Mouse (Mus musculus) mesoderm, embryonic 11.5 days (tissue): ENCODE measurements around the gene Rcn2.

ENCODE experiments used
- DNase-seq: peaks from one replicate; pipeline ENCODE4 v3.0.0-alpha.2; 2012; ENCODE audit warnings: low read depth, low spot score

Rcn2 gene

DNA sequence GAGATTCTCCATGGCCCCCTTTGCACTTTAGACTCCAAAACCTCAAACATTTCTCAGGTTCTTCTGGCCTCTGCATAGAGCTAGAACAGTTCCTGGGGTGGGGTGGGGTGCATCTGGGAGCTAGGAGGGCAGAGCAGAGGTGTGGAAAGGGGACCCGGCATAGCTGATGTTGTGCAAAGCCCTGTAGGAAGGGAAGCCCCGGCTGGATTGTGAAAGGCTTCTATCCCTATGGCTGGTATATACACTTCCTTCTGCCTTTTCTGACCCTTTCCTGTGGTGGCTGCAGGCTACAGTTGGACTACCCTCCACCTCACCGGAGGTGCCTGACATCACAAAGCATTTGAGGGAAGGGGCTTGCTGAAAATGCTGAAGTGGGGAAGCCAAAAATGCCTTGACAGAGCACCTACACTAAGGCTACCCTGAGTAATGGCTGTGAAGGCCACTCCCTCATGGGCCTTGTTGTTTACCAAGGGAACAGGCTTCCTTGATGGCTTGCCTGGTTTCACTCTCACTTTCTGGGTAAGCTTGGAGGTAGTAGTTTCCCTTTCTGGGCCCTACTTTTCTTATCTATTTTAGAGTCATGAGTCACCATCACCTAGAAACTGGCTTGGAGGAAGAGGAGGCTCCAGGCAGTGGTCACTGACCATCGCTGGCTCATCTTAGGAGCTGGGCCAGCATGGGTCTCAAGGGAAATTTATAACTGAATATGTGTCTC lies 56.1 kb downstream of the Rcn2 start:
- no peak for DNase-seq

DNA sequence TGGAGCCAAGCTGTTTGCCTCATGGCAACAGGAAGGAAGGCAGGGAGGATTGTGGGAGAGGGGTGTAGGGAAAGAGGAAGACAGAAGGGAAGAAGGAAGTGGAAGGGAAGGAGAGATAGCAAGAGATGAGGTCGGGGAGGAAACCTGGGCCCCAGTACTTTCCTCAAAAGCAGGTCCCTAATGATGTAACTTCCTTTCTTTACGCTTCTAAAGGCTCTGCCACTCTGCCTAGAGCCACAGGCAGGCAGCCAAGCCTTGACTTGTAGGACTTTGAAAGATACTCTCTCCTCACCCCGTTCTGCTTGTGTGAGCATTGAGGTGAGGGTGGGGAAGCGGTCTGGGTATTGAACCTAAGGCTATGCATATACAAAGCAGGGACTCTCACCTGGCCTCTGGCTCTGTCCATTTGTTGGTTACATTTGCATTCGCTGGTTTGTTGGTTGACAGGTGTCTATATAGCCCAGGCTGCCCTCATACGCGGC lies 58.4 kb downstream of the Rcn2 start:
- no peak for DNase-seq

DNA sequence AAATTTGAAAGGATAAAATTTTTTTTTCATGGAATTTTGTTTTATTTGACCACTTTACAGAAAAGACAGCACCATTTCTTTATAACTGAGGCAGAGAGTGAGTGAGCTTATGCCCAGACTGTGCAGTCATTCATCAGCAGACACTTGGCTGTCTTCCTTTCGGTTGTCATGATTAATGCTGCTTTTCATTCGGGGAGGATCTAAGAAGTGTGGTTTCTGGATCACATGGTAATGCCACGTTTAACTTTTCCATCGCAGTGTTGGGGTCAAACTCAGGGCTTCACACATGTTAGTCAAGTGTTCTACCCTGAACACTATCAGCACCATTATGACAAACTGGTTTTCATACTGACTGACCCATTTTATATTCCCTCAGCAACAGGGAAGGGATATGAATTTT lies 59.4 kb downstream of the Rcn2 start:
- no peak for DNase-seq

DNA sequence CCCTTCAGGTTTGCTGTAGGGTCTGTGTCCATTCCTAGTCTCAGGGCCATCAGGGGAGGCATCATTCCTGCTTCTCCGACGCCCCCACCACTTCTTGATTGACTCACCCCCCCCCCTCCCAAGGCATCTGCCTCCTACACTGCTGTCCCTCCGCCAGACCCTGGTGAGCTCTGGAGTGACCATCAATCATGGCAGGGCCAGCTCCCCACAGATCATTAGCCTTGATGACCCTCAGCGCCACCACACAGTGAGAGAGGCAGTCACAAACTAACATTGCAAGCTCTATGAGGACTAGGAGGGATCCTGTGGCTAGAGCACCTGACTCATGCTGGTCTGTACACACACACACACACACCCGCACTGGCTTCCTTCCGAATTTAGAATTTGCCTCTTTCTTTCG lies 63.3 kb downstream of the Rcn2 start:
- no peak for DNase-seq

DNA sequence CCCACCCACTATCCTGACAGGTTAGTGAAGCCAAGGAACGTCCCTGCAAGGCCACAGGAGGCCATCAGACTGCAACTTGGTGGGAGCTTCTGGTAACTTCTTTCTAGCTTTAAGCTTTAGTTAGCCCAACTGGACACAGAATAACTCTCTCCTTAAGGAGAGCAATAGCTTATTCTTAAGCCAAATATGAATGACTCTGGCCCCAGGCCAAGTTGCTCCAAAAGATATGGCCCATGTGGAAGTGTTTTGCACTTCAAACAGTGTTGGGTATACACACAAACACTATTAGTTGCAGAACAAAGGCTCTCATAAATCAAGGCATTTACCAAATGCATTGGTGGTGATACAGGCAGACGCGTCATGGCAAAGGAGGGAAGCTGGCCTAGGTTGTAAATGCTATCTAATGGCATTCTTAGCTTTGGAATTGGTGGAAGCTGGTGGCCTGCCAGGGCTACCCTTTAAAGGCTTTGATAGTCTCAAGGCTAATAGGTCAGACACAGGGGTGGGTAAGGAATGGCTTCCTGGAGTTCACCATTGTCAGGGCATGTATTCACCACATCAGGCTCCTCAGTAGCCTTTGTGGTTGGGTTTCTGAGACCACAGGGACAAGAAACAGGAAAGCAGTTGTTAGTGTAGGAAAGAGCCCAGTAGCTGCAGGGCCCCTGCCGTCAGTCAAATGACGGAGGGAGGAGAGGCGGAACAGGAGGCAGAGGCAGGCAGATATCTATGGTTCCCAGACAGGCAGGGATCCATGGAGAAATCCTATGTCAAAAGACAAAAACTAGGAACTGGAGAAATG lies 64.8 kb downstream of the Rcn2 start:
- no peak for DNase-seq

DNA sequence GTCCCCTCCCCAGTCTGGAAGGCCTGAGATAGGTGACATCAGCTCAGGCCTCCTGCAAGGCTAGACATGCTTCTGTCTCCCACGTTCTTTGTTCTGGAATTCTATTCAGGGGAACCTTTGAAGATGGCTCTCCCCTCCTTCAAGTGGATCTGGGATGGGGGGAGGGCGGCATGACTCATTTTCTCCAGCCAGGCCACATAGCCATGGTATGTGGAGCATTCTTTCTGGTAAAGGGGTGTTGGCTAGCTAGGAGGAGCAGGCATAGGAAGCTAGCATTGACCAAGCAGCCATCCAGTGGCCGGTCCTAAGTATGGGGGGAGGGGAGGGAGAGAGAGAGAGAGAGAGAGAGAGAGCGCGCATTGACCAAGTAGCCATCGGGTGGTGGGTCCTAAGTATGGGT lies 65.9 kb downstream of the Rcn2 start:
- no peak for DNase-seq

DNA sequence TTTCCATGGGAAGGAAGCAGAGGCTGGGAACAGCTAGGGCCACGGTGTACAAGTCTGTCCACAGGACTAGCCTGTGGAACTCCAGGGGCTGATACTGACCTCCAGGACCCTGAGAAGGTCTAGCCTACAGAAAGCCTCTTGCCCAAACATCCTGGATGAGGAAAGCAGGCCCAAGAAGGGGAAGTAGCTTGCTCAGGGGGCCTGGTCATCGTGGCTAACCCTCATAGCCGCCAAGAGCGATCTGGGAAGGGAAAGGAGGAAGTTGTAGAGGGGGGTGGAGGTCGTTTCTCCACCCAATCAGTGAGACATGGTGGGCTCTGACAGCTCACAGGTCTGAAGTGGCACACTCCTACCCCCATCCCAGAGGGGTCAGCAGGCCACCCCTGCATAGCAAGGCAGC lies 66.5 kb downstream of the Rcn2 start:
- DNase-seq = no peak
